Mouse (Mus musculus) stomach, embryonic 16.5 days (tissue): ENCODE results near the gene Tyrobp. TPM values are rescaled to one million over a fixed set of nuclear protein-coding genes. Genes with fewer than 3 reads are reported as not detected.

Source experiments
- ATAC-seq: fragments of 200-750 bp; cut with Nextera tagmentation; 2 replicates; pipeline ENCODE4 v1.8.0; 2017; ENCODE audit warnings: moderate number of reproducible peaks, moderate TSS enrichment; ENCODE audit not compliant: insufficient read depth, low FRiP score
- H3K27ac ChIP-seq: fragments of 300-500 bp; sonication (generic); 2 replicates; pipeline ENCODE4 v1.5.1; 2014; ENCODE audit warnings: low read length
- H3K27me3 ChIP-seq: fragments of 300-500 bp; sonication (generic); 2 replicates; pipeline ENCODE4 v1.6.1; 2014; ENCODE audit warnings: low read length, control low read depth, mixed read lengths; ENCODE audit not compliant: control insufficient read depth, insufficient read depth
- H3K36me3 ChIP-seq: fragments of 300-500 bp; sonication (generic); 2 replicates; pipeline ENCODE4 v1.6.1; 2014; ENCODE audit warnings: low read length; ENCODE audit not compliant: control insufficient read depth, insufficient read depth
- H3K4me1 ChIP-seq: fragments of 300-500 bp; sonication (generic); 2 replicates; pipeline ENCODE4 v1.6.1; 2014; ENCODE audit warnings: low read length, control low read depth, mixed read lengths; ENCODE audit not compliant: control insufficient read depth, insufficient read depth
- H3K4me2 ChIP-seq: fragments of 300-500 bp; sonication (generic); 2 replicates; pipeline ENCODE4 v1.6.1; 2014; ENCODE audit warnings: low read depth, low read length, mixed read lengths
- H3K4me3 ChIP-seq: fragments of 300-500 bp; sonication (generic); replicated peaks from 2 replicates; pipeline ENCODE4 v1.5.1; 2014; ENCODE audit warnings: mild to moderate bottlenecking, low read length
- H3K9ac ChIP-seq: fragments of 300-500 bp; sonication (generic); 2 replicates; pipeline ENCODE4 v1.6.1; 2014; ENCODE audit warnings: low read length
- H3K9me3 ChIP-seq: fragments of 300-500 bp; sonication (generic); replicated peaks from 2 replicates; pipeline ENCODE4 v1.6.1; 2016; ENCODE audit warnings: low read length, control low read depth; ENCODE audit not compliant: control insufficient read depth
- WGBS: fragments of 180-500 bp; shearing (Covaris S2); extraction: QIAGEN DNeasy Blood & Tissue Kit; methylation state at CpG from one replicate; pipeline ENCODE4 v1.1.7; 2014; 5-methylcytosine and 5-hydroxymethylcytosine counted together
- polyA plus RNA-seq: library from polyadenylated mRNA; unstranded; fragments of >200 nt; fragmentation: Nextera tagmentation; extraction: Ambion mirVana; gene quantifications from 2 replicates; pipeline ENCODE4 v1.2.1, GENCODE M21; 2015

Tyrobp gene
- polyA plus RNA-seq, 1 experiment from 2014 or later = 71.0 TPM

GRCm38 (mm10) chr7:30464816-30465300 is 51.3 kb downstream of the Tyrobp start:
- H3K27me3 ChIP-seq = peaks cover 68% of the 10 kb centered on the region
- no peak for ATAC-seq
- H3K9ac ChIP-seq = no peak overlapping the region
- WGBS = 13% methylated on average over 6 of the region's 6 CpGs
- H3K36me3 ChIP-seq = no peaks in the 10 kb centered on the region
- no peaks in the 10 kb centered on the region for H3K9me3 ChIP-seq
- H3K4me1 ChIP-seq = no peaks in the 10 kb centered on the region
- no peak overlapping the region for H3K4me3 ChIP-seq
- H3K4me2 ChIP-seq = no peak overlapping the region
- no peak overlapping the region for H3K27ac ChIP-seq

Other genes with a start within 250 kb of the Tyrobp start
- 12.2 and 12.6 TPM in 2 replicates for gene Zfp146, start 244.0 kb upstream of the Tyrobp start, polyA plus RNA-seq
- 12.8 and 25.0 TPM in 2 replicates for gene Cox7a1, start 229.6 kb upstream of the Tyrobp start, polyA plus RNA-seq
- 90.0 and 98.5 TPM in 2 replicates for gene Capns1, start 214.9 kb upstream of the Tyrobp start, polyA plus RNA-seq
- 111 and 116 TPM in 2 replicates for gene Polr2i, start 181.8 kb upstream of the Tyrobp start, polyA plus RNA-seq
- 148 and 151 TPM in 2 replicates for gene Tbcb, start 181.5 kb upstream of the Tyrobp start, polyA plus RNA-seq
- 0.19 TPM in 1 of 2 replicates, not detected in the other for gene Ovol3, start 178.0 kb upstream of the Tyrobp start, polyA plus RNA-seq
- 0.25 and 0.53 TPM in 2 replicates for gene Thap8, start 133.7 kb upstream of the Tyrobp start, polyA plus RNA-seq
- 7.1 and 7.3 TPM in 2 replicates for gene Wdr62, start 133.3 kb upstream of the Tyrobp start, polyA plus RNA-seq
- gene Clip3, start 122.0 kb upstream of the Tyrobp start, polyA plus RNA-seq = 21.4 and 22.6 TPM in 2 replicates
- 64.4 and 64.7 TPM in 2 replicates for gene Alkbh6, start 105.0 kb upstream of the Tyrobp start, polyA plus RNA-seq
- gene Syne4, start 99.0 kb upstream of the Tyrobp start, polyA plus RNA-seq = 54.0 and 54.3 TPM in 2 replicates
- gene E130208F15Rik, start 92.0 kb upstream of the Tyrobp start, polyA plus RNA-seq = 1.2 TPM in 1 of 2 replicates, not detected in the other
- gene Sdhaf1, start 89.9 kb upstream of the Tyrobp start, polyA plus RNA-seq = 12.1 and 14.6 TPM in 2 replicates
- gene Lrfn3, start 51.0 kb upstream of the Tyrobp start, polyA plus RNA-seq = 4.0 and 4.6 TPM in 2 replicates
- 1.9 and 2.0 TPM in 2 replicates for gene Hcst, start 6.1 kb downstream of the Tyrobp start, polyA plus RNA-seq
- 1.5 and 2.0 TPM in 2 replicates for gene Nfkbid, start 8.0 kb downstream of the Tyrobp start, polyA plus RNA-seq
- 29.2 and 33.0 TPM in 2 replicates for gene Aplp1, start 31.8 kb downstream of the Tyrobp start, polyA plus RNA-seq
- 1.4 and 1.9 TPM in 2 replicates for gene Kirrel2, start 43.9 kb downstream of the Tyrobp start, polyA plus RNA-seq
- gene Nphs1, start 44.6 kb downstream of the Tyrobp start, polyA plus RNA-seq = 3.4 and 4.2 TPM in 2 replicates
- 3.6 and 4.0 TPM in 2 replicates for gene Prodh2, start 79.9 kb downstream of the Tyrobp start, polyA plus RNA-seq
- gene Arhgap33, start 121.3 kb downstream of the Tyrobp start, polyA plus RNA-seq = 5.6 and 5.7 TPM in 2 replicates
- gene Hspb6, start 138.4 kb downstream of the Tyrobp start, polyA plus RNA-seq = 69.8 and 72.4 TPM in 2 replicates
- gene Proser3, start 138.5 kb downstream of the Tyrobp start, polyA plus RNA-seq = 10.3 and 12.6 TPM in 2 replicates
- 53.8 and 58.5 TPM in 2 replicates for gene Lin37, start 146.1 kb downstream of the Tyrobp start, polyA plus RNA-seq
- gene U2af1l4, start 149.5 kb downstream of the Tyrobp start, polyA plus RNA-seq = 73.4 and 80.7 TPM in 2 replicates
- gene Gm49396, start 149.6 kb downstream of the Tyrobp start, polyA plus RNA-seq = 12.6 and 14.6 TPM in 2 replicates
- 137 and 156 TPM in 2 replicates for gene Psenen, start 149.9 kb downstream of the Tyrobp start, polyA plus RNA-seq
- 3.6 and 4.1 TPM in 2 replicates for gene Igflr1, start 151.7 kb downstream of the Tyrobp start, polyA plus RNA-seq
- gene Kmt2b, start 175.0 kb downstream of the Tyrobp start, polyA plus RNA-seq = 6.5 and 7.9 TPM in 2 replicates
- gene Zbtb32, start 185.1 kb downstream of the Tyrobp start, polyA plus RNA-seq = 1.3 and 1.4 TPM in 2 replicates
- 4.7 and 9.5 TPM in 2 replicates for gene Upk1a, start 199.1 kb downstream of the Tyrobp start, polyA plus RNA-seq
- gene Cox6b1, start 212.4 kb downstream of the Tyrobp start, polyA plus RNA-seq = 1,000 and 1,051 TPM in 2 replicates
- gene Etv2, start 222.1 kb downstream of the Tyrobp start, polyA plus RNA-seq = 0.13 TPM in 1 of 2 replicates, not detected in the other
- 78.5 and 83.7 TPM in 2 replicates for gene Rbm42, start 236.6 kb downstream of the Tyrobp start, polyA plus RNA-seq